Mouse (Mus musculus) ES-Bruce4 (cell line): Measurements from ENCODE around the gene Asb5. TPM values are rescaled to one million over a fixed set of nuclear protein-coding genes. Genes with fewer than 3 reads are reported as not detected.
A peak's percentile ranks its signal among the peaks of the same experiment; 100 is the strongest.
"Not testable (repeated sequence)": the region's sequence is repeated elsewhere in the genome, so short reads cannot be mapped to it uniquely, and the experiment has no call there.

Source experiments
- H3K27ac ChIP-seq: 2 replicates; pipeline ENCODE4 v1.5.1; 2012; ENCODE audit warnings: low read length, inconsistent platforms; ENCODE audit not compliant: insufficient read depth
- H3K27me3 ChIP-seq: 2 replicates; pipeline ENCODE4 v1.6.1; 2012; ENCODE audit warnings: mild to moderate bottlenecking, low read length, inconsistent platforms; ENCODE audit not compliant: control insufficient read depth, poor library complexity, insufficient read depth, severe bottlenecking
- H3K36me3 ChIP-seq: 2 replicates; pipeline ENCODE4 v1.6.1; 2012; ENCODE audit warnings: inconsistent platforms, mild to moderate bottlenecking, low read length, moderate library complexity; ENCODE audit not compliant: control insufficient read depth, poor library complexity, insufficient read depth, severe bottlenecking
- H3K4me1 ChIP-seq: one replicate; pipeline ENCODE4 v1.8.1; 2011; ENCODE audit warnings: low read length; ENCODE audit not compliant: control insufficient read depth, insufficient read depth
- H3K4me3 ChIP-seq: 2 replicates; pipeline ENCODE4 v1.5.1; 2011; ENCODE audit warnings: low read depth, mild to moderate bottlenecking, low read length
- H3K9ac ChIP-seq: 2 replicates; pipeline ENCODE4 v1.6.1; 2012; ENCODE audit warnings: low read depth, mild to moderate bottlenecking, inconsistent platforms; ENCODE audit not compliant: poor library complexity, severe bottlenecking
- H3K9me3 ChIP-seq: replicated peaks from 2 replicates; pipeline ENCODE4 v1.6.1; 2012; ENCODE audit warnings: mild to moderate bottlenecking, low read length, inconsistent platforms; ENCODE audit not compliant: control insufficient read depth, poor library complexity, insufficient read depth, severe bottlenecking
- CTCF ChIP-seq: IDR thresholded peaks from one replicate; pipeline ENCODE4 v1.8.1; 2011; ENCODE audit warnings: low read depth, low read length
- EP300 ChIP-seq: IDR thresholded peaks from 2 replicates; pipeline ENCODE4 v1.6.1; 2011; ENCODE audit warnings: low read depth, low read length; ENCODE audit not compliant: insufficient read depth
- POLR2A ChIP-seq: IDR thresholded peaks from one replicate; pipeline ENCODE4 v1.8.1; 2011; ENCODE audit warnings: low read length; ENCODE audit not compliant: insufficient read depth
- polyA plus RNA-seq: library from polyadenylated mRNA; stranded (reverse); fragments of >200 nt; gene quantifications from 2 replicates; pipeline ENCODE4 v1.2.4, GENCODE M21; 2011; ENCODE audit warnings: low read depth; ENCODE audit not compliant: missing spikeins, insufficient read depth, insufficient read length

Asb5 gene
- polyA plus RNA-seq, 1 experiment = not detected

DNA sequence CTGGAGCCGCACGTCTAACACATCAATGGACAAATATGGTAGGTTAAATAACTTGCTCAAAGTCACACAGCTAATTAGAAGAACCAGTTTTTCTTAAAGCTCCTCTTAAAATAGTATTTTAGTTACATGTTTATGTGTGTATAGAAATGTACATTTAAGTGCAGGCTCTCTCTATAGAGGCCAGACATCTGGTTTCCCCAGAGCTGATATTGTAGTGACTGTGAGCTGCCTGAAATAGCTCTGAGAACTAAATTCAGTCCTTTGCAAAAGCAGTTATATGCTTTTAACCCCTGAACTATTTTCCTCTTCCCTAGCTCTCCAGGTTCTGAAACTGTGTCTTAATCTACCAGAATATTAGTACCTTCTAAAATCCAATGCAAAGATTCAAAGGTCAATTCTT is 68.0 kb downstream of the Asb5 start:
- H3K4me3 ChIP-seq = no peak overlapping the region
- H3K36me3 ChIP-seq = no peaks in the 10 kb centered on the region
- no peak overlapping the region for H3K9ac ChIP-seq
- H3K27me3 ChIP-seq = no peaks in the 10 kb centered on the region
- no peak overlapping the region for H3K27ac ChIP-seq
- TF ChIP-seq CTCF = no peak
- TF ChIP-seq POLR2A = no peak
- no peak for TF ChIP-seq EP300
- no peaks in the 10 kb centered on the region for H3K9me3 ChIP-seq
- no peaks in the 10 kb centered on the region for H3K4me1 ChIP-seq

DNA sequence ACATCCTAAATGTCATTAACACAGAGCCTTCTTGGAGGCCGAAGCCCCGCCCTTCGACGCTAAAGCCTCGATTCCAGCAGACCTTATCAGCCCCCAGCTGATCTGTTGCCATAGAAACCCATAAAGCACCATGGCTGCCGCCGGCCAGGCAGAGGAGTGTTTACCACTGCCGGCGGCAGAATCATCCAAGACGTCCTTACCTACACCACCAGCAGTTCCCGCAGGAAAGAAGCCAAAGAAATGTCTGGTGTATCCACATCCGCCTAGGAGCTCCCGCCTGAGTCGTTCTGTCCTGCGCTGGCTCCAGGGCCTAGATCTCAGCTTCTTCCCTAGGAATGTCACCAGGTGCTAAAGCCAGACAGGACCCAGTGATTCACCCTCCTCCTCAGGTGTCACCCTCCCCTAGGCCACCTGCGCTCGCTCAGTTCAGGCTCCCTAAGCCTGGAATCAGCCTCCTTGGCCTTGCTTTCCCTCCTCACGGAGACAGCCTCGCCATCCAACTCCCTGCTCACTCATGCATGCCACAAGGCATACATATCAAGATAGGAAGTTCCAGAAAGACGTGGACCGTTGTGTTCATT is 71.4 kb downstream of the Asb5 start, which contains the start of gene Spata4:
Gene Spata4, plus strand, starts transcription at position 111 of the 581 bp plus-strand sequence.
- no peaks in the 10 kb centered on the region for H3K36me3 ChIP-seq
- TF ChIP-seq CTCF (no peak), EP300 (no peak), POLR2A (no peak)

DNA sequence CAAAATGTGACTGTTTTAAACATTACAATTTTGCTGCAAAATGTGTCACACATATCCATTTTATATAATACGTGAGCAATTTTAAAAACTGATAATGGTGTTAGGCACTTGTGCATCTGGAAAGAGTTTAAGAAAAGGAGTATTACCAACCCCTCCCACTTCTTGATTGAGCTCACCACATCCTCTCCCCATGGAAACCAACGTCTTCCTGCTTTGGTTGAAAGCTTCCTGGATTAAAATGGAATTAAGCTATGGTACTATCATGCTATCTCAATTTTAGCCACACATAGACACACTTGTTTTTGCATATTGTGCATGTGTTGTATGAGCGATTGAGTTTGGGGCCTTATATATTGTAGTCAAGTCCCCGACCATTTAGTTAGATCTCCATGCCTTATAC is 74.1 kb downstream of the Asb5 start:
- TF ChIP-seq POLR2A = no peak
- no peak overlapping the region for H3K27ac ChIP-seq

More for the DNA sequence above, 71.4 kb downstream of the Asb5 start, which contains the start of gene Spata4:
- no peak within 1 kb of the TSS for H3K9ac ChIP-seq
- H3K9me3 ChIP-seq = no peaks in the 10 kb centered on the region
- H3K4me3 ChIP-seq = peak within 1 kb of the TSS; percentile 54
- no peaks in the 10 kb centered on the region for H3K4me1 ChIP-seq
- H3K27ac ChIP-seq = no peak within 1 kb of the TSS
- no peaks in the 10 kb centered on the region for H3K27me3 ChIP-seq

DNA sequence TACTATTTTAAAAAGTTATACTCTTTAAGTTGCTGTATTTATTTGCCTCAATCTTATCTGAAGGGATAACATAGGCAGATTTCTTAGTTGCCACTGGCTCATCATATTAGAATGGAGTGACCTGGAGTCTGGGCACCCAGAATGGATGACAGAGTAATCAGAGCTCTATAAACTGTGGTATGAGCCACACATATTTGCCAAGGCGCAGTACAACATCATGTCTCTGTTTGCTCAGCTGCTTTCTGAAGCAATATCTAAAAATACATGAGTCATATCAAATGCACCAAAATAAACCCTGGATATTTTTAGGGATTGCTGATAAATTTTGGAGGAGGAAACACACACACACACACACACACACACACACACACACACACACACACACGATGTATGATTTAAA is 80.0 kb downstream of the Asb5 start:
- Histone ChIP-seq H3K9ac (no peak overlapping the region), H3K27ac (no peak overlapping the region), H3K36me3 (no peaks in the 10 kb centered on the region), H3K9me3 (no peaks in the 10 kb centered on the region), H3K4me1 (no peaks in the 10 kb centered on the region), H3K27me3 (no peaks in the 10 kb centered on the region), H3K4me3 (no peak overlapping the region)
- TF ChIP-seq CTCF = no peak
- TF ChIP-seq EP300 = no peak
- TF ChIP-seq POLR2A = no peak

More for the DNA sequence above, 74.1 kb downstream of the Asb5 start:
- H3K9ac ChIP-seq = no peak overlapping the region
- no peaks in the 10 kb centered on the region for H3K4me1 ChIP-seq
- no peaks in the 10 kb centered on the region for H3K27me3 ChIP-seq
- H3K9me3 ChIP-seq = no peaks in the 10 kb centered on the region
- H3K36me3 ChIP-seq = no peaks in the 10 kb centered on the region
- H3K4me3 ChIP-seq = no peak overlapping the region

DNA sequence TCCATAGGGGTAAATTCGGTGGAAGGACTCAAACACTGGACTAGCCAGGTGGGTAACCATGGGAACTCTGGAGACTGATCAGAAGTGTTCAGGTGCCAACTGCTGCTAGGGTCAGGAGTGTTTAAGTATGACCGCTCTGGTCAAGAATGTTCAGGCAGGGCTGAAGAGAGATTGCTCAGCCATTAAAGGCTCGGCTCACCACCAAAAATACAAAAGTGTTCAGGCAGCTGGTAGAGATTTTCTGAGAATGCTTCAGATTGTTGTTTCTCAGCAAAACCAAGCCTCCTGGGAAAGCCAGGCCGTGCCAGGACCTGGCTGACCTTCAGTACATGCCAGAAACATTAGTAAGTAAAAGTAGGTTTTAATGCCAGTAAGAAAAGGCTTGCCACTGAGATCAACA is 80.9 kb downstream of the Asb5 start:
- no peak overlapping the region for H3K9ac ChIP-seq
- H3K27ac ChIP-seq = no peak overlapping the region
- no peaks in the 10 kb centered on the region for H3K36me3 ChIP-seq
- H3K4me3 ChIP-seq = no peak overlapping the region
- H3K4me1 ChIP-seq = no peaks in the 10 kb centered on the region
- TF ChIP-seq EP300 (no peak), POLR2A (no peak), CTCF (no peak)
- no peaks in the 10 kb centered on the region for H3K27me3 ChIP-seq
- H3K9me3 ChIP-seq = no peaks in the 10 kb centered on the region

DNA sequence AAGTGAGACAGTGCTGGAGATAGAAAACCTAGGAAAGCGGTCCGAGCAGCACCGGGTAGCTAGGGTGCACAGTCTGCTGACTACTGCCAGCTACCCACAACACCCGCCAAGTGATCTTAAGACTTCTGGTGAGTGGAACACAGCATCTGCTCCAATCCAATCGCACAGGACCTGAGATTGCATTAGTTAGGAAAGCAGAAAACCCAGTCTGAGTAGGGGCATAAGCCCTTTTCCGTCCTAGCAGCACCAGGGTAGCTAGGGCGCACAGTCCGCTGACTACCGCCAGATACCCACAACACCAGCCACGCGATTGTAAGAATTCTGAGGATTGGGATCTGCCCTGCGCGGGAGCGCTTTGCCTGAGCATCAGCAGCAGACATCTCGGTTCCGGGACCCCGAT is 87.3 kb downstream of the Asb5 start:
- not testable (repeated sequence) for H3K27ac ChIP-seq, H3K9me3 ChIP-seq, H3K4me1 ChIP-seq, H3K36me3 ChIP-seq, H3K27me3 ChIP-seq
- H3K4me3 ChIP-seq = peak overlapping the region; percentile 50
- peak overlapping the region; percentile 56; the same call in 1 of the 2 replicates for H3K9ac ChIP-seq

Other genes starting within 250 kb of the Asb5 start
- 64.0 and 70.7 TPM in 2 replicates for gene Spcs3, start 418 bp downstream of the Asb5 start, polyA plus RNA-seq
- gene Spata4, start 71.2 kb downstream of the Asb5 start, polyA plus RNA-seq = not detected in 2 replicates